Mouse (Mus musculus) embryonic facial prominence, embryonic 11.5 days (tissue): ENCODE measurements around the gene Ftsj3. TPM values are rescaled to one million over a fixed set of nuclear protein-coding genes. Genes with fewer than 3 reads are reported as not detected.
A peak's percentile ranks its signal among the peaks of the same experiment; 100 is the strongest.

ENCODE experiments used
- ATAC-seq: fragments of 200-750 bp; cut with Nextera tagmentation; replicated peaks from 2 replicates; pipeline ENCODE4 v1.8.0; 2017; ENCODE audit warnings: low read depth; ENCODE audit not compliant: insufficient number of reproducible peaks, low FRiP score, low TSS enrichment
- DNase-seq: peaks from one replicate; pipeline ENCODE4 v3.0.0-alpha.2; 2015; ENCODE audit warnings: low spot score
- H3K27ac ChIP-seq: fragments of 300-500 bp; sonication (generic); replicated peaks from 2 replicates; pipeline ENCODE4 v1.5.1; 2014; ENCODE audit warnings: mild to moderate bottlenecking, low read depth, low read length, control low read depth
- H3K27me3 ChIP-seq: fragments of 300-500 bp; sonication (generic); 2 replicates; pipeline ENCODE4 v1.6.1; 2014; ENCODE audit warnings: mild to moderate bottlenecking, low read length, moderate library complexity, mixed read lengths; ENCODE audit not compliant: control insufficient read depth, insufficient read depth
- H3K36me3 ChIP-seq: fragments of 300-500 bp; sonication (generic); replicated peaks from 2 replicates; pipeline ENCODE4 v1.6.1; 2014; ENCODE audit warnings: low read depth, mild to moderate bottlenecking, low read length, moderate library complexity, mixed read lengths; ENCODE audit not compliant: control insufficient read depth, insufficient read depth
- H3K4me1 ChIP-seq: fragments of 300-500 bp; sonication (generic); 2 replicates; pipeline ENCODE4 v1.6.1; 2014; ENCODE audit warnings: low read length, mixed read lengths; ENCODE audit not compliant: control insufficient read depth, insufficient read depth
- H3K4me2 ChIP-seq: fragments of 300-500 bp; sonication (generic); 2 replicates; pipeline ENCODE4 v1.6.1; 2014; ENCODE audit warnings: low read depth, mild to moderate bottlenecking, control low read depth, low read length, moderate library complexity
- H3K4me3 ChIP-seq: fragments of 300-500 bp; sonication (generic); 2 replicates; pipeline ENCODE4 v1.5.1; 2014; ENCODE audit warnings: low read depth, low read length, control low read depth
- H3K9ac ChIP-seq: fragments of 300-500 bp; sonication (generic); replicated peaks from 2 replicates; pipeline ENCODE4 v1.6.1; 2014; ENCODE audit warnings: mild to moderate bottlenecking, control low read depth, low read length
- H3K9me3 ChIP-seq: fragments of 300-500 bp; sonication (generic); replicated peaks from 2 replicates; pipeline ENCODE4 v1.6.1; 2016; ENCODE audit warnings: mild to moderate bottlenecking, low read length, inconsistent platforms, mixed read lengths; ENCODE audit not compliant: control insufficient read depth
- WGBS: fragments of 180-500 bp; shearing (Covaris S2); extraction: QIAGEN DNeasy Blood & Tissue Kit; methylation state at CpG from one replicate; pipeline ENCODE4 v1.1.7; 2014; 5-methylcytosine and 5-hydroxymethylcytosine counted together
- polyA plus RNA-seq: library from polyadenylated mRNA; unstranded; fragments of >200 nt; fragmentation: Nextera tagmentation; extraction: Ambion mirVana; gene quantifications from 2 replicates; pipeline ENCODE4 v1.2.1, GENCODE M21; 2014

Ftsj3 gene
- polyA plus RNA-seq, 1 experiment from 2014 or later, result 80.5 TPM

GRCm38 (mm10) chr11:106273311-106273684 is 17.4 kb upstream of the Ftsj3 start:
- H3K9ac ChIP-seq, result peak overlapping the region; percentile 65
- H3K4me2 ChIP-seq, result peak overlapping the region; percentile 71
- no peak for ATAC-seq
- peaks cover 3% of the 10 kb centered on the region; the same call in 1 of the 2 replicates for H3K4me1 ChIP-seq
- H3K27me3 ChIP-seq, result no peaks in the 10 kb centered on the region
- H3K9me3 ChIP-seq, result no peaks in the 10 kb centered on the region
- no peak for DNase-seq
- 16% methylated on average over 16 of the region's 16 CpGs for WGBS
- H3K36me3 ChIP-seq, result no peaks in the 10 kb centered on the region
- H3K4me3 ChIP-seq, result peak overlapping the region; percentile 97
- peak overlapping the region; percentile 65 for H3K27ac ChIP-seq

- H3K4me2 ChIP-seq, result peak within 1 kb of the TSS; percentile 77
- WGBS, result under 1% methylated on average over 71 of the region's 72 CpGs
- H3K4me1 ChIP-seq, result peaks cover 6% of the 10 kb centered on the region; the same call in 1 of the 2 replicates
- H3K27me3 ChIP-seq, result no peaks in the 10 kb centered on the region
- peak within 1 kb of the TSS; percentile 98 for H3K9ac ChIP-seq
- H3K9me3 ChIP-seq, result no peaks in the 10 kb centered on the region
- H3K27ac ChIP-seq, result peak within 1 kb of the TSS; percentile 93
- peak within 1 kb of the TSS; percentile 97 for H3K4me3 ChIP-seq
- H3K36me3 ChIP-seq, result no peaks in the 10 kb centered on the region
- DNase-seq (peak; percentile 99), ATAC-seq (peak; percentile 90)
Observed at GRCm38 (mm10) chr11:106272644-106273310, 16.9 kb upstream of the Ftsj3 start, which contains the start of gene Smarcd2. TSS of gene Smarcd2 (minus strand) at chr11:106272972.

GRCm38 (mm10) chr11:106271794-106272643 is 16.1 kb upstream of the Ftsj3 start:
- ATAC-seq, result peak; percentile 45
- H3K4me1 ChIP-seq, result peaks cover 6% of the 10 kb centered on the region; the same call in 1 of the 2 replicates
- 2% methylated on average over 41 of the region's 41 CpGs for WGBS

GRCm38 (mm10) chr11:106271131-106271793 is 15.4 kb upstream of the Ftsj3 start:
- Histone ChIP-seq H3K4me3 (peak overlapping the region; percentile 97), H3K9ac (peak overlapping the region; percentile 98), H3K4me2 (peak overlapping the region; percentile 77), H3K27ac (peak overlapping the region; percentile 9; the same call in 1 of the 2 replicates), H3K4me1 (peaks cover 6% of the 10 kb centered on the region; the same call in 1 of the 2 replicates), H3K27me3 (no peaks in the 10 kb centered on the region), H3K9me3 (no peaks in the 10 kb centered on the region), H3K36me3 (no peaks in the 10 kb centered on the region)
- ATAC-seq (no peak), DNase-seq (no peak)
- 47% methylated on average over 5 of the region's 5 CpGs for WGBS

More at GRCm38 (mm10) chr11:106271794-106272643, 16.1 kb upstream of the Ftsj3 start:
- DNase-seq, result peak; percentile 34
- Histone ChIP-seq H3K36me3 (no peaks in the 10 kb centered on the region), H3K9me3 (no peaks in the 10 kb centered on the region), H3K27ac (peak overlapping the region; percentile 93), H3K9ac (peak overlapping the region; percentile 98), H3K4me2 (peak overlapping the region; percentile 77), H3K27me3 (no peaks in the 10 kb centered on the region), H3K4me3 (peak overlapping the region; percentile 97)

- WGBS, result 49% methylated on average over 3 of the region's 3 CpGs
- H3K9ac ChIP-seq, result no peak overlapping the region
- no peaks in the 10 kb centered on the region for H3K27me3 ChIP-seq
- peak; percentile 33 for DNase-seq
- no peak overlapping the region for H3K4me2 ChIP-seq
- H3K36me3 ChIP-seq, result peaks cover 7% of the 10 kb centered on the region; the same call in 1 of the 2 replicates
- no peaks in the 10 kb centered on the region for H3K9me3 ChIP-seq
- no peak overlapping the region for H3K4me3 ChIP-seq
- ATAC-seq, result no peak
- peak overlapping the region; percentile 58; the same call in 1 of the 2 replicates for H3K27ac ChIP-seq
- peaks cover 6% of the 10 kb centered on the region; the same call in 1 of the 2 replicates for H3K4me1 ChIP-seq
Observed at GRCm38 (mm10) chr11:106269060-106269431, 13.2 kb upstream of the Ftsj3 start.

- WGBS, result 51% methylated on average over 8 of the region's 8 CpGs
- no peak for DNase-seq
- Histone ChIP-seq H3K4me1 (peaks cover 6% of the 10 kb centered on the region; the same call in 1 of the 2 replicates), H3K27ac (peak overlapping the region; percentile 58; the same call in 1 of the 2 replicates), H3K4me2 (0 out of 2 replicates have a peak overlapping the region, but pooled peaks have one; percentile 4), H3K9me3 (no peaks in the 10 kb centered on the region), H3K27me3 (no peaks in the 10 kb centered on the region), H3K9ac (peak overlapping the region; percentile 28; the same call in 1 of the 2 replicates), H3K36me3 (peaks cover 13% of the 10 kb centered on the region; the same call in 1 of the 2 replicates), H3K4me3 (no peak overlapping the region)
- no peak for ATAC-seq
Observed at GRCm38 (mm10) chr11:106268326-106269059, 12.6 kb upstream of the Ftsj3 start.

- ATAC-seq, result no peak
- no peak for DNase-seq
- no peak overlapping the region for H3K4me2 ChIP-seq
- peak overlapping the region; percentile 41; the same call in 1 of the 2 replicates for H3K27ac ChIP-seq
- H3K4me1 ChIP-seq, result peaks cover 6% of the 10 kb centered on the region; the same call in 1 of the 2 replicates
- peak overlapping the region; percentile 28; the same call in 1 of the 2 replicates for H3K9ac ChIP-seq
- no peaks in the 10 kb centered on the region for H3K27me3 ChIP-seq
- no peaks in the 10 kb centered on the region for H3K9me3 ChIP-seq
- WGBS, result 81% methylated on average over 5 of the region's 5 CpGs
- H3K4me3 ChIP-seq, result no peak overlapping the region
- peaks cover 19% of the 10 kb centered on the region for H3K36me3 ChIP-seq
Observed at GRCm38 (mm10) chr11:106267871-106268270, 12.0 kb upstream of the Ftsj3 start.
